Mouse (Mus musculus): ENCODE measurements around the gene Sh3pxd2a.

Gene Sh3pxd2a

DNA sequence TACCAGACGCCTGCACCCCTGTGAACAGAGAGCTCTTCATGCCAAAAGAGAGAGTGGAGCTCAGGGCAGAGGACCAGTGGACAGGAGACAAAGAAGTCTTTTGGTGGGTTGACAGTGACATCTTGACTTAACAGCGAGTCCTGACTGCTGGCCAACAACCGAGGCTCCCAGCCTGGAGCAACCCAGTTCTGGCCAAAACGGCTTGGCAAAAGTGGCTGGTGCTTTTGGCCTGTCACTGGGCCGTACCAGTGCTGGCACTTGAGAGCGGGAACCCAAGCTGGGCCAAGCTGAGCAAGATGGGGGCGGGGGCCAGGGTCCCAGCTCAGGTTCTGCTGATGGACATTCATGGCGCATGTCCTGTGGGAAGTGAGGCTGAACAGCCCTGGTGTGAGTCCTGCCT, 97.6 kb downstream of the Sh3pxd2a start:
- DNase-seq, result no peak

DNA sequence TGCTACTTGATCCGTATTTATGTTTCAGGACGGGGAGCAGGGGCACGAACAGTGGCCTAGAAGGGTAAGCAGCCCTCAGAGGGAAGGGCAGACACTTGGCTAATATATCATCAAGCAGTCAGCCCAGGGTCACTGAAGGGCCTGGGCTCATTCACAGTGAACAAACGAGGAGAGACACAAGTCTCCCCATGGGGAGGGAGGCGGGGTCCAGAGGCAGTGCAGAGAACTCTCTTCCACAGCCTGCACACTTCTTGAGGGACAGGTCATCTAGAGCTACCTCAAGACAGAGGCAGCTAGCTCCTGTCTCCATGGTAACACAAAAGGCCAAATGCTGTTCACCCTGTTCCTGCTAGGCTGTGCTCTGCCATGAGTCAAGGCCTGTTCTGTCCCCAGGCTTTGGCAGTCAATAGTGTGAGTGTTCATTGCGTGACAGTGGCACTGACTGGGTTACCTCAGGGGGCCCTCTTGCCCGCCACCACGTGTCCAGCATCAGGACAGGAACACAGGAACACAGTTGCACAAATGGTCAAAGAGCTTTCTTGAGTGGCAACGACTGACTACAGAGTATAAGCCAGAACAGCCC, 101.0 kb downstream of the Sh3pxd2a start:
- no peak for DNase-seq

DNA sequence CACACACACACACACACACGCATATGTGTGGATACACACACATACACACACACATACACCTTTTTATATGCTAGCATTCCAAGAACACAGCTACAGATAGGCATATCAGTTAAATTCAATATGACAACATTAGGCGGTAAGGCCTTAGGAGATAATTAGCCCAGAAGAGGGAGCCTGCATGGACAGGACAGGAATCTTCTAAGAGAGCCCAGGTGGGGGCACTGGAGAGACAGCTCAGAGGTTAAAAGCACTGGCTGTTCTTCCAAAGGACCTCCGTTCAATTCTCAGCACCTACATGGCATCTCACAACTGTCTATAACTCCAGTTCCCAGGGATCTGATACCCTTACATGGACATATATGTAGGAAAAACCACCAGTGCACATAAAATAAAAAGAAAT, 103.3 kb downstream of the Sh3pxd2a start:
- no peak for DNase-seq

DNA sequence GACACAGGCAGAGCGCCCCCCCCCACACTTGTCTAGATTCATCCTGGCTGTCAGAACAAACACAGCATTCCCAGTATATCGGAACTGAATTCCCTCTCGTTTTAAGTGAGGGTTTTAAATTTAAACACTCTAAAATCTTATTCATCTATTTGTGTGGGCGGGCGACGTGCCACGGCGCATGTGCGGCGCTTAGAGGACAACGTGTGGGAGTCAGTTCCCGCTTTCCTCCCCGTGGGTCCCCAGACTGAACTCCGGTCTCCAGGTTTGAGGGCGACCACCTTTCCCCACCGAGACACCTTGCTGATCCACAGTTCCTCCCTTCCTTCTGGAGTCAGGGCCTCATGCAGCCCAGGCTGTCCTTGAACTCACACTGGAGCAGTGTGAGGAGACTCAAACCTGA, 104.2 kb downstream of the Sh3pxd2a start:
- no peak for DNase-seq

DNA sequence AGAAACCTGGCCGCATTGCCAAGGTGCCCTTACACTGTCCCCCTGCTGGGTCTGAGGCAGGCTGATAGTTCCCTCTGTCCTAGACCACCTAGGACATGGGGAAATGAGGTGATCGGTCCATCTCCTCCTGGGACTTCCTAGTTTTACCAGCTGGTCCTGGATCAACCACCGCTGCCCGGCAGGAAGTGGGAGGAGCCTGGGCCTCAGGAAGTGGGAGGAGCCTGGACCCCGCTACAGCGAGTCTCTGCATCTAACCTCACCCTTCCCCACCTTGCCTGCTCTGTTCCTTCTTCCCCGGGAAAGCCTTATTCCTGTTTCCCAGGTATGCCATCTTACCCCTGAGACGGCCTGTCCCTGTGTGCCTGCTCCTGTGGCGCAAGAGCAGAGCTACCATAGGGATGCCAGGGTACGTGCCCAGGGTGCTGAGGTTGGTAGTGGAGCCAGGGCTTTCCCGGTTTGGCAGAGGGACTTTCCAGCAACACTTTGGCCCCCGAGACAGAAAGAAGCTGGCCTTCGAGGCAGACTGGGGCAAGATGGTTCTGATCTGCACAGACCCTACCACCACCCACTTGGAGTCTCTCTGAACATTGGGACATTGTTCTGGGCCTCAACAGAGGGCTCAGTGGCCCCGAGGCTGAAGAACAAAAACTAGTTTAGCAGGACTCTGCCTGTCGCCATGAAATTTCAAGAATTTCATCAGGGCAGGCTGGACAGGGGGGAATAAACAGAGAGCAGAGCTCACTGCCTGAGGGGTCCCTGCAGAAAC, 104.9 kb downstream of the Sh3pxd2a start:
- no peak for DNase-seq

DNA sequence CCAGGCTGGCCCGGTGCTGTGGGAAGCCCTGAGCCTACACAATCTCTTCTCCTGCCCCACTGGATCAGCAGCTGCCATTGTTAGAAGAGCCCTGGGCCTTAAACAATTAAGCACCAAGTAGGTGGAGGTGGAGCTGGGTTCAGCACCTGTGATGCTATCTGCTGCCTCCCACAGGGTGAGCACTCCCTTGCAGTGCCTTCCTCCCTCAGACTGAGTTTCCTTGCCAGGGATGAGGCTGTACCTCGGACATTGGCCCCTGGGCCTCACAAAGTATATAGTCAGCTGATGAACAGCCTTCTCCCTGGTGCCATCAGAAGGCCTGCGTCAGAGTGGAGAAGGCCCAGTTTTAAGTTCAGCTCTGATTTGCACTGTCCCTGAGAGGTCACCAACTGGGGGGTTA, 106.9 kb downstream of the Sh3pxd2a start:
- no peak for DNase-seq

DNA sequence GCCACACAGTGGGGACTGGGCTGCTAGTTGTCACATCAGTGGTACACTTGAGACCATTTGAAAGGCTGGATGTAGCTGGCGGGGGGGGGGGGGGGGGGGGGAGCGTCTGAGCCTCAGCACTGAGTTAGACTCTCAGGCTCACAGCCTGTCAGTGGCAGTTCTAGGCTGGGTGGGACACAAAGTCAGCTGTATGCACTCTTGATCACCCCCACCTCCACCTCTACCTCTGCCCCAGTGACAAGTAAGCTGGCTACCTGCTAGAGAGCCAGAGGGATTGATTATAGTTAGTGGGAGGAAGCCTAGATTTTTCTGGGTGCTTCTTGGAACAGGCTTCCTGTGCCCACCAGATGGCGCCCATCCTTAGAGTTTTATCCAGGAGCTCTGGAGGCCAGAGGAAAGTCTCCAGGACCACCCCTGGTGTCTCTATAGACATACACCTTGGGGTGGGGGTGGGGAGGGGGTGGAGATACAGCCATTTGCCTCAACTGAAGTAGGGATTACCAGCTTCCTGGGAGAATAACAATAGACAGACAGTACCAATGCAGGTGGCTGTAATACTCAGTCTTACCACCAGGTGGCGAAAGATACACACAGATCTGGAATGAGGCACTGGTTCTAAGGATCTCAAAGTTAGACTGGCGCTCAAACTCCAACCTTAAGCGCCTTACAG, 107.9 kb downstream of the Sh3pxd2a start:
- DNase-seq, result peak; percentile 87

DNA sequence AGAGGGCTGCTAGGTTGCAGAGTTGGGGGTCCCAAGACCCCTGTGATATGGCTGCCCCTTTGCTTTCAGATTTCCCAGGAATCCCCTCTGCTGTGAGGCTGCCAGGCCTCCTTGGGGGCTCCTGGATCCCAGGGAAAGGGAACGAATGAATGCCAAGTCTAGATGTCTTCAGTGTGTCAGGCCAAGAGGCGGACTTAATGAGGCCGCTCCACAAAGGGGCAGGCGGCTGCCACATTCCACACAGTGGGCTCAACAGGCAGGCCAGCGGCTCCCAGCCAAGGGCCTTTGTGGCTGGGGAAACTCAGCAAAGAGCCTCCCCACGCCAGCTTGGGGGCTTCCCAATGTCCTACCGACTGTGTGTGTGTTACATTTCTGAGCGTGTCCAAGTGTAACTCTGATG, 109.7 kb downstream of the Sh3pxd2a start:
- peak; percentile 53 for DNase-seq

DNA sequence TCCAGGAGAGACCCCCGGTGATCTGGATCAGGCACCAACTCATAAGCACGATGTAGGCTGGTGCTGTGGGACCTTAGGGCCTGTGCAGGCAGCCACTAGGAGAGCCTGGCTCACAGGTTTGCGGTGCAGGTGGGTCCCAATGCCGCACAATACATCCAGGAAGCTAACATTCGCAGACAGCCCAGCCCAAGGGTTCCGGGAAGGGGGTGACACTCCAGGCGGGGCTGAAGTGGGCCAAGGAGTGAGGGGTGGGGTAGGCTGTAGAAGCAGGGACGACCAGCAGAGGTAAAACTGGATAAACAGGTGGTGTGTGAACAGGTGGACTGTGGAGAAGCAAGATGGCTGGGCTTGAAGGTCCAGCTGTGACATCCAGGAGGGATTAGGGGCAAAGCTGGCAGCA, 115.2 kb downstream of the Sh3pxd2a start:
- no peak for DNase-seq

DNA sequence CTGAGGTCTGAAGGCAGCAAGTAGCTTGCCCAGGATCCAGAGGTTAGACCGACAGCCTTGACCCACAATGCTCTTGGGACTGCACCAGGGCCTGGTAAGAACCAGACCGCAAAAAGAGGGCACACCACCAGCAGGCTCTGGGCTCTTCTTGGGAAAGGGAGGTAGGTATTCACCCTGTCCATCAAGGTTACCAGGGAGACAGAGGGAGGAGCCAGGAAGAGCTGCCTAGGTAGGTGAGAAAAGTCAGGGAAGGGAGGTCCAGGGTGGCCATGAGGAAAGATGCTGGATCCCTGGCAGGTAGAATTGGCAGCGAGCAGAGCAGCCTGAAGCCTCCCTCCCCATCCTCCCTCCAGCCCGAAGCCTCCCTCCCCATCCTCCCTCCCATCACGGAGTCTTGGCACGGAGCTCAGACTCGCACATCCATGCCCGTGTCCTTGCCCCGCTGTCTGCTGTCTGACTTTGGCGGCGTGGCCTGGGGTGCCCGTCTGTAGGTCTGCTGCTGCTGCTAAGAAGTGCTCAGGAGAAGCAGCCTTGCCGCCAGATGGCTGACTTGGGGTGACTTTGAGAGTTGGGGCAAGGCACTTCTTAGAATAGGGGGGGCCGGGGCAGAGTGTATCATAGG, 115.7 kb downstream of the Sh3pxd2a start:
- no peak for DNase-seq

DNA sequence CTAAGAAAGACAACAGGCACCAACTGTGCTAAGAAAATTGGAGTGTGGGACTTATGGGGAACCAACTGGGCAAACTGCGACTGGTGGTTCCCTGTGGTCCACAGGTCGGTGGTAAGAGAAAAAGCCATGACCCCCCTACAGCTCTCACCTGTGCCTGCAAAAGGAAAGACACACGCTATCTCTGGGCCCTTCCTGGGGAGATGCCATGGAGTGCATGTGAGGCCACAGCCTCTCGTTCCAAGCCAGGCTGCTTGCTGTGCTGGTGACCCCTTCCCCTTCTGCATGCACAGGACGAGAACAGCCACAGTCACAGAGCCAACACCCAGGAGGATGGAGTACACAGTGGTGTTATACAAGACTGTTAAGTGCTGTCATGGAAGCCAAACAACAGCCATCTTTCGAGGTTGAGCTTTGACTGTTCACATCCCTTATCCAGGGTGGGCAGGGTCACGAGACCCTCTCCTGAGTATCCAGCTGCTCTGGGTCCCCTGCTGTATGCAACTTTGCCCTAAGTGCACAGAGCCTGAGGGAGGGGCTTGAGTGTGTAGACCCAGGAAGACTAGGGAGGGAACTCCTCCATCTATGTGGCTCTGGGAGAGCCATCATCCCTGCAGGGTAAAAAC, 117.1 kb downstream of the Sh3pxd2a start:
- DNase-seq, result no peak

DNA sequence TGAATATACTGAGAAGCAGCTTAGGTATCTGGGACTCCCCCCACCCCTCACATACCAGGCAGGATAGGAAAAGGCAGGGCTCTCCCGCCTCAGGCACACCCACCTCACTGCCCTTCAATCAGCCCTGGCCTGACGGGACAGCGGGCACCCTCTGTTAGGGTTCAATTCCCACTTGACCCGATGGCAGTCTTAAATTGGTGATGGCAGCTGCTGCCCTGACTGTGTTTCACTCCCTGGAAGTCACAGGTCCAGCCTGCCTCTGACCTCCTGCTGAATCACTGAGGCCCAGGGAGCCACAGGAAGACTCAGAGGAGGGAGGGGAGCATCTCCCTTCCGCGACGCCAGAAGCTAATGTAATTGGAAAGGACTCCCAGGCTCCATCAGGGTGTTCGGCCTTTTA, 117.6 kb downstream of the Sh3pxd2a start:
- DNase-seq, result no peak

DNA sequence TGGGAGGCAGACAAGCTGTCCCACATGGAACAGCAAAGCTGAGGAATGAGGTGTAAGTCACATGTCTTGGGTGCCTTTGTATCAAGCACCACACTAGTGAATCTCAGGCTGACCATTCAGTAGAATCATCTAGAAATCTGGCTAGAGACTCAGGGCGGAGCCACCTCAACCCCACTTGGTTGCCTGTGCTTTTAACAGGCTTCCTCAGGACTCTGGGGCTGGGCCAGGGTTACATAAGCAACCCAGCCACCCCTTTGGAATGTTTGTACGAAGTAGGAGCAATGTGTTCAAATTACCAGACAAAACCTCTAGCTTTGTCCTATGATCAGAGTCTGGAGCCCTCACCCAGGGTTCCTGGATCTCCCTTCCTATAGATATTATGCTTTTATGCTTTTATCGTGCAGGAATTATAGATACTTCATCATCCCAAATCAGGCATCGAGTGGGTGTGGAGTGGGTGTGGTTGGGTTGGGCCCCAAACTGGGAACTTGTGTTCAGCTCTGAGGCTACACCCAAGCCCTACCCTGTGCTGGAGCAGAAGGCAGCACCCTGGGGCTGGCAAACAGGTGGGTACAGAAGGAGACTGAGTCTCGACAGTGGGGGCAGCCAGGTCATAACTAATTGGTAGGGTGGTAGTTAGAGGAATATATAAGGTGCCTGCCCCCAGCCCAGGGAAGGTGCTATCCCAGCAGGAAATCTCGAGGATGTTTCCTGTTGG, 118.2 kb downstream of the Sh3pxd2a start:
- no peak for DNase-seq

DNA sequence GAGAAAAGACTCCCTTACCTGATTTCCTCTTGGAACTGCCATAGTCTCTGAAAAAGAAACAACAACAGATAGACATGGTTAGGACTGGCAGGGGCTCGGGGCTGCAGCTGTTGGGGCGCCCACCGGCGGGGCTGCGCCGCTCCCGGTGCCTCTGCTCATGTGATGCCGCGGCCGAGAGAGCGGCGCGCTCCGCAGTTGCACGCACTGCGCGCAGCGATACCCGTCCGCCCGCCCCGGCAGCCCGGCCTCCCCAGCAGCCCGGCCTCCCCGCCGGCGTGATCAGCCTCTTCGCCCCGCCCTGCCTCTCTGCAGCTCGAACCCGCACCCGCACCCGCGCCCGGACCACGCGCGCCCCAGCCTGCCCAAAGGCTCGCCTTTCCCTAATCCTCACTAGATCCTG, 120.8 kb downstream of the Sh3pxd2a start:
- DNase-seq, result peak; percentile 57

DNA sequence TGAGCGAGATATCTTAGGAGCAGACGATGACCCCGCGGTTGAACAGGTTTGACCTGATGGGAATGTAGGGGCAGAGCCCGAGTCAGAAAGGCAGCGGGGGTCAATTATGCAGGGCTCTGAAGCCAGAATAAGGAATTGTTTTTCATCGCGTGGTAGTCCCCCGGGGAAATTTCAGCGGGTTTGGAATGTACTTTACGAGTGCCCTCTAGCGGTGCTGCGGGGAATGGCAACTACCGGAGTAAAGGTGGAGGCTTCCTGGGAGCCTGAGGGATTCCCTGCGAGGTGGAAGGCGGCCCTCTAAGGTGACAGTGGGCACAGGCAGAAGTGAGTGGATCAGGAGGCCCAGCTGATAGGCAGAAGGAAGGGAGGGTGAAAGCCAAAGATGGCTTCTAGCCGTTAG, 125.0 kb downstream of the Sh3pxd2a start:
- DNase-seq, result peak; percentile 85

DNA sequence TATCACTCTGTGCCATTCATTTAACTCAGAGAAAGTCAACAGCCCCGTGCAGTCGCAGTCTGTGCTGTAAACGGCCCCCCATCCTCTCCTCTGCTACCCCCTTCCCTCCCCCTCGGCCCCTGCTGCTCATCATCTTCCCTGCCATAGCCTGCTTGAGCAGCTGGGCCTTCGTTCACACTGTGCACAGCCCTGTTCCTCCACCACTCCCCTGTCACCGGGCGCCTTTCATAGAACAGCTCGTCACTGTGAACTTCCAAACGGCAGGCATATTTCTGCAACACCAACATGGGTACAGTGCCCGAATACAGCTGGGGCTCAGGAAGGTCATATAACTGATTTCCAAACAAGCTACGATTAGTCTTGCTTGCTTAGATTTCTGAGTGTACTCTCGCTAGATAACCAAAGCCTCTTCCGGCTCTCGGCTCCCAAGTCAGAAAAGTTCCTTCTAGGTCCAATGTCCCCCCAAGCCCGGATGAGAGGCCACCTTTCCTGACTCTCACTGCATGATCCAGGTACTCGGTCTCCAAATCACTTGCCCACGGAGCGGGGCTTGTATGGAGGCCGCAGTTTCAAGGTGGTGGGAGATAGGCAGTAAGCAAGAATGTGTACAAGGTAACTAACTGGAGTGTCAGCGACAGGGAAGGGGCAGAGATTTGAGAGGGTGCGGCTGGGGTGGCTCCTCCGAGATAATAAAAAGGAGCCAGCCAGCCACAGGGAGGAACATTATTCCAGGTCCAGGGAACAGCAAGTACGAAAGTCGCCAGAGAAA, 125.6 kb downstream of the Sh3pxd2a start:
- DNase-seq, result no peak

DNA sequence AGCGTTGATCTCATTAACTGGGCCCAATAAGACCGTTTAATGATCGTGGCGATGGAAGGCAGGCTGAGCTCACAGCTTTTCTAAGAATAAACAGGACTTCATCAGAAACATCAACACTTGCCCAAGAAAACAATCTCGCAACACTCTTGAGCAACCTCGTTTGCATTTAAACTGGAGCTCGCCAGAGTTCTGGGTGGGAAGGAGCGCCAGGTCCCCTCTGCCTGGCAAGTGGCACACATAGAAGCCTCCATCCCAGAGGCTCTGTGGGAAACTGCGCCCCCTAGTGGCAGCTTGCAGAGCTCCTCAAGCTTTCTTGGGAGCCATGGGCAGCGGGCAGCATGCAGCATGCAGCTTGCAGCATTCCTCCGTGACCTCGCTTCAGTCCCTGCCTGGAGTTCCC, 126.5 kb downstream of the Sh3pxd2a start:
- DNase-seq, result peak; percentile 93

DNA sequence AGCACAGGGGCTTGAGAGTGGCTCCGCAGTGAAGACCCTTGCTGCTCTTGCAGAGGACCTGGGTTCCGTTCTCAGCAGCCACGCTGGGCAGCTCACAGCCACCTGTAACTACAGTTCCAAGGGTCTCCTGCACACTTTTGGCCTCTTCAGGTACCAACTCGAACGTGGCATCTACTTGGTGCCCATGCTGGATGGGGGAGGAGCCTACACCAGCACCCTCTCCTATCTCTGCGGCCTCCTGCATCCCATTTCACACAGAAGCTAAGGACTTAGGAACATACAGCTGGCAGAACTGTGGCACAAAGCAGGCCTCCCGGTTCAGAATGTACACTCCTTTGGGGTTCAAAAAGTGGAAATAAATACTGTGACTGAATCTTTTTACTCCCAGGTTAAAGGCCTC, 127.0 kb downstream of the Sh3pxd2a start:
- no peak for DNase-seq

DNA sequence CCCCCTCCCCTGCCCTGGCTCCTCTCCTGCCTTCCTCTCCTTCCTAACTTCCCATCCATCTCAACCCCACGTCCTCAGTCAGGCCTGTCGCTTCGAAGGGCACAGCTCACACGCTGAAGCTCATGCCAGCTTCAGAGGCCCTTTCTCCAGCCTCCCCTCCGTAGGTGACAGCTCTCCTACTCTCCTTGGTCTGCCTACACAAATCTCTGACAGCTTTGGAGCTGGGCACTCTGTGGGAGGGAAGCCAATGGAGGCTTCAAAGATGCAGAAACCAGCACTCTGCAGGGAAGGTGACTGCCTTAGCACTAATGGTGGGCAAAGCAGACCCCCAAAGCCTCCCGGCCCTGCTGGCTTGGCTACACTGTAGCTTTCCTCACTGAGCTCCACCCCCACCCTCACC, 128.9 kb downstream of the Sh3pxd2a start:
- DNase-seq, result no peak

DNA sequence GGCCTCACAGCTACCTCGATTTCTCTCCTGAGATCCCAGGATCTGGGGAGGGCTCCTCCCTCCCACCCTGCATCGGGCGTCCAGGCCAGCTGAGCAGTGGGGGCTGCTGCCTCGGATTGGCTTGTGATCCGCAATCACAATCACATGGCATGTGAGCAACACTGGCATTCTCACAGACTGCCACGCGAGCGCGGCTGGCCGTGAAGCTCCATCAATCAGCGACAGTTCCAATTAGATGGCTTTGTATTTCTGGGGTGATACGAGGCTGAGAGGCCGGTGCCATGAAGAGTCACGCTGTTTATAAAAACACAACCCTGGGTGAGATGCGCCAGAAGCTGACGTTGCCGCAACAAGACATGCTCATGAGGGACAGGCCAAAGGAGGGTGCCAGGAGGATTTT, 129.5 kb downstream of the Sh3pxd2a start:
- DNase-seq, result peak; percentile 55

DNA sequence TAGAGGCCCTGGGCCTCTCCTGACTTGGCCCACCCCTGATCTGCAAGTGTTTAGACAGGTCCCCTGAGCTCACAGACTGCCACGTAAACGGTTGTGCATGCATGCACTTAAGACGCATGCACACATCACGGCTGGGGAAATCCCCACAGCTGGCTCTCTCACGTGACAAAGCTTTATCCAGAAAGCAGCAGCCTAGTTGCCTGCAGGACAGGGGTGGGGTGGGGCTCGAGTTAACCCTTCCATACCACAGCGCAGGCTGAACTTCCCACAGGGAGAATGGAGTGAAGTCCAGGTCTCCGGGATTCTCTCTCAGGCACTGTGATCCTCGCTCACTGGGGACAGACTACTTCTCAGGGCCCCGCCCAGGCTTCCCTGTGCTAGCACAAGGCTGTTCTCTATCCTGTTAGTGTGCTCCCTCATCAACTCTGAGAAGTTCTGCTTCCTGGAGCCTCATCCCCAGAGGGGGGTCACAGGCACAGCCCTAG, 133.4 kb downstream of the Sh3pxd2a start:
- DNase-seq, result peak; percentile 79

DNA sequence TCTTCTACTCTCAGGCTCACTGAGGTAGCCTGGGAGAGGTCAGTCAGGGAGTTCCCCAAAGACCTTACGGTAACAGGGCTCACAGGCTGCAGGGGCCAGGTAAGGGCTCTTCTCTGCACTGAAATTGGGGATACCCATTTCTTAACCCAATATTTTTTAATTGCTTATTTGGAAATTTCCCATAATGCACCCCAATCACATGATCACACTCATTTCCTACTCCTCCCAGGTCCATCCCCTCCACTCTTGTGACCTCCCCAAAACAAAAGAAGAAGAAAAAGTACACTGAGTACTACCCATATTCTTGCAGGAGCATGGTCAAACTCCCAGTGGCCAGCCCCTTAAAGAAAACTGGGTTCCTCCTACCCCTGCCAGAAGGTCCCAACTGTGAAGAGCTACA, 135.1 kb downstream of the Sh3pxd2a start:
- no peak for DNase-seq

Measured in retina, postnatal 1 day (tissue).